Mouse (Mus musculus) limb, embryonic 11.5 days (tissue): ENCODE measurements around the gene Calhm5. TPM values are rescaled to one million over a fixed set of nuclear protein-coding genes. Genes with fewer than 3 reads are reported as not detected.

ENCODE experiments used
- ATAC-seq: fragments of 200-750 bp; cut with Nextera tagmentation; 2 replicates; pipeline ENCODE4 v1.8.0; 2017; ENCODE audit warnings: low read depth; ENCODE audit not compliant: insufficient number of reproducible peaks, low FRiP score, low TSS enrichment
- DNase-seq: peaks from one replicate; pipeline ENCODE4 v3.0.0-alpha.2; 2015; ENCODE audit warnings: low spot score
- H3K27ac ChIP-seq: fragments of 300-500 bp; sonication (generic); replicated peaks from 2 replicates; pipeline ENCODE4 v1.5.1; 2014; ENCODE audit warnings: low read depth, mild to moderate bottlenecking, low read length
- H3K27me3 ChIP-seq: fragments of 300-500 bp; sonication (generic); 2 replicates; pipeline ENCODE4 v1.6.1; 2014; ENCODE audit warnings: mild to moderate bottlenecking, low read length, mixed read lengths; ENCODE audit not compliant: control insufficient read depth, insufficient read depth
- H3K36me3 ChIP-seq: fragments of 300-500 bp; sonication (generic); 2 replicates; pipeline ENCODE4 v1.6.1; 2014; ENCODE audit warnings: mild to moderate bottlenecking, low read length, moderate library complexity, mixed read lengths; ENCODE audit not compliant: control insufficient read depth, insufficient read depth
- H3K4me1 ChIP-seq: fragments of 300-500 bp; sonication (generic); 2 replicates; pipeline ENCODE4 v1.6.1; 2014; ENCODE audit warnings: low read length, mixed read lengths; ENCODE audit not compliant: control insufficient read depth, insufficient read depth
- H3K4me2 ChIP-seq: fragments of 300-500 bp; sonication (generic); 2 replicates; pipeline ENCODE4 v1.6.1; 2014; ENCODE audit warnings: low read depth, mild to moderate bottlenecking, moderate library complexity; ENCODE audit not compliant: severe bottlenecking
- H3K4me3 ChIP-seq: fragments of 300-500 bp; sonication (generic); 2 replicates; pipeline ENCODE4 v1.5.1; 2014; ENCODE audit warnings: low read depth, low read length
- H3K9ac ChIP-seq: fragments of 300-500 bp; sonication (generic); 2 replicates; pipeline ENCODE4 v1.6.1; 2014; ENCODE audit warnings: mild to moderate bottlenecking, low read length
- H3K9me3 ChIP-seq: fragments of 300-500 bp; sonication (generic); 2 replicates; pipeline ENCODE4 v1.6.1; 2016; ENCODE audit warnings: low read length; ENCODE audit not compliant: control insufficient read depth
- WGBS: fragments of 180-500 bp; shearing (Covaris S2); extraction: QIAGEN DNeasy Blood & Tissue Kit; methylation state at CpG from one replicate; pipeline ENCODE4 v1.1.7; 2014; 5-methylcytosine and 5-hydroxymethylcytosine counted together
- polyA plus RNA-seq: library from polyadenylated mRNA; unstranded; fragments of >200 nt; fragmentation: Nextera tagmentation; extraction: Ambion mirVana; gene quantifications from 2 replicates; pipeline ENCODE4 v1.2.1, GENCODE M21; 2014

Calhm5 gene
- polyA plus RNA-seq = 0.07 and 0.08 TPM in 2 replicates

GRCm38 (mm10) chr10:34096418-34096883, at the start of gene Calhm5:
Gene Calhm5 (minus strand): TSS chr10:34096519.
- peak; percentile 29 for DNase-seq
- 31% methylated on average over 9 of the region's 9 CpGs for whole genome bisulfite sequencing
- no peak within 1 kb of the TSS; the same call in 1 of the 2 replicates for H3K9ac ChIP-seq
- ATAC-seq = peak; percentile 21; the same call in 1 of the 2 replicates
- H3K36me3 ChIP-seq = no peaks in the 10 kb centered on the region
- 0 out of 2 replicates have a peak within 1 kb of the TSS, but pooled peaks have one; percentile 11 for H3K4me2 ChIP-seq
- no peak within 1 kb of the TSS for H3K4me3 ChIP-seq
- H3K9me3 ChIP-seq = no peaks in the 10 kb centered on the region
- no peak within 1 kb of the TSS for H3K27ac ChIP-seq
- no peaks in the 10 kb centered on the region for H3K27me3 ChIP-seq
- no peaks in the 10 kb centered on the region for H3K4me1 ChIP-seq

- Histone ChIP-seq H3K36me3 (no peaks in the 10 kb centered on the region), H3K4me1 (no peaks in the 10 kb centered on the region), H3K9ac (no peak overlapping the region), H3K4me3 (no peak overlapping the region), H3K9me3 (no peaks in the 10 kb centered on the region), H3K27me3 (no peaks in the 10 kb centered on the region), H3K27ac (no peak overlapping the region), H3K4me2 (no peak overlapping the region)
- WGBS = 94% methylated on average over 2 of the region's 2 CpGs
- ATAC-seq (no peak), DNase-seq (no peak)
Observed at GRCm38 (mm10) chr10:34141693-34142092, 45.4 kb upstream of the Calhm5 start.

DNA sequence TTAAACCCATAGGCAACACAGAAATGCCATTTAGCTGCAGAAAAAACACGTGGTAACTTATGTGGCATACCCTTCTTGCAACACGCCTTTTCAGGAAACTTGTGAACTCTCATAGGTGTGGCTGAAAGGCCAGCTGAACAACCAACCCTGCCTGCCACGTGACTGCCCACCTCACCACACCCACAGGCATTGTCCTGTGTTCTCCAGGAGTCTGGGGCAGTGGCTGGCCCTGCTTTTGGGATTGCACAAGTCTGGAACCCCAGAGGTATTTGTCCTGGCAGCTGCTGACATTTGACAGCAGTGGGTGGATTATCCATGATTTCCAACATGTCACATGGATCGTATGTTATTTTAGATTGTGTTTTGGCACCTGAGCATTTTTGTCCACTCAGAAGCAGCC, 43.4 kb upstream of the Calhm5 start:
- no peaks in the 10 kb centered on the region for H3K4me1 ChIP-seq
- no peaks in the 10 kb centered on the region for H3K36me3 ChIP-seq
- H3K4me2 ChIP-seq = no peak overlapping the region
- H3K9me3 ChIP-seq = no peaks in the 10 kb centered on the region
- no peak overlapping the region for H3K4me3 ChIP-seq
- ATAC-seq = no peak
- H3K9ac ChIP-seq = no peak overlapping the region
- DNase-seq = no peak
- no peaks in the 10 kb centered on the region for H3K27me3 ChIP-seq
- no peak overlapping the region for H3K27ac ChIP-seq
- 72% methylated on average over 4 of the region's 4 CpGs for WGBS

DNA sequence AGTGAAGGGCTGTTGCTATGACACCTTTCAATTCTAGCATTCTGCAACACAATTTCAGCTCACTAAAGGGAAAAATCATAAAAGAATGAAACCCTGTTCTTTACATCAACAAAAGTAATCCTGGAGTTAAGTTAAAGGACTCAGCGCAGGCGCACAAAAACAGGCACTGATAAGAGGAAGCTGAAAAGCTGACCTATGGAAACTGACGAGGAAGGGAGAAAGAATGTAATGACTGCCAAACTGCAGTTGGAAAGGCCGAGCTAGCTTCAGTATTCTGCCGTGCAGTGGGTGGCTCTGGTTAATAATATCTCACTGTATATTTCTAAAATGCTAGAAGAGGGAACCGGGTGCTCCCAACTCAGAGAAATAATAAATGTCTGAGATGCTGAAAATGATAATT, 41.7 kb upstream of the Calhm5 start:
- Histone ChIP-seq H3K9ac (no peak overlapping the region), H3K9me3 (no peaks in the 10 kb centered on the region), H3K4me1 (no peaks in the 10 kb centered on the region), H3K4me3 (no peak overlapping the region), H3K36me3 (no peaks in the 10 kb centered on the region), H3K27me3 (no peaks in the 10 kb centered on the region), H3K4me2 (no peak overlapping the region), H3K27ac (no peak overlapping the region)
- WGBS = 74% methylated on average over 6 of the region's 6 CpGs
- DNase-seq (no peak), ATAC-seq (no peak)

GRCm38 (mm10) chr10:34136432-34136831, 40.1 kb upstream of the Calhm5 start:
- Histone ChIP-seq H3K9me3 (no peaks in the 10 kb centered on the region), H3K4me2 (no peak overlapping the region), H3K4me1 (no peaks in the 10 kb centered on the region), H3K27me3 (no peaks in the 10 kb centered on the region), H3K9ac (no peak overlapping the region), H3K4me3 (no peak overlapping the region), H3K36me3 (no peaks in the 10 kb centered on the region), H3K27ac (no peak overlapping the region)
- WGBS = 18% methylated on average over 6 of the region's 6 CpGs
- DNase-seq (no peak), ATAC-seq (no peak)

DNA sequence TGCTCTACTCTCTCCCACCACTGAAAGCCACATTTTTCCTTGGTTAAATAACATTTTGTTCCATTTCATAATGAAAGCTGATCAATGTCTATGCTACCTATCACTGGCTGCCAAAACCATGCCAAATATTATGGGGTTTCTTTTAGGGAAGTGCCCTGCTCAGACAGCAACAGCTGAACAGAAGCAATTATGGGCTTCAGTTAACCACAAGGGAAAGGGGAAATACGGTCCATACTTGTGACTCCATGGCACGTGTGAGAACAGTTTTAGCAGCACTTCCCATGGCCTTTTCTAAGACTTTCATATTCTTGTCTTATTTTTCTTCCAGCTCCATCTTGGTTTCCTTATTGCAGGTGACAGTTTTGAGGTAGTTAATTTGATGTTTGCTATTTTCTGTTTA, 35.0 kb upstream of the Calhm5 start:
- Histone ChIP-seq H3K9me3 (no peaks in the 10 kb centered on the region), H3K4me1 (no peaks in the 10 kb centered on the region), H3K4me2 (no peak overlapping the region), H3K36me3 (no peaks in the 10 kb centered on the region), H3K27me3 (no peaks in the 10 kb centered on the region), H3K4me3 (no peak overlapping the region), H3K27ac (no peak overlapping the region), H3K9ac (no peak overlapping the region)
- DNase-seq (no peak), ATAC-seq (no peak)
- 83% methylated on average over 2 of the region's 2 CpGs for WGBS

GRCm38 (mm10) chr10:34128391-34128790, 32.1 kb upstream of the Calhm5 start:
- no peak for ATAC-seq
- no peaks in the 10 kb centered on the region for H3K4me1 ChIP-seq
- WGBS = 84% methylated on average over 6 of the region's 6 CpGs

GRCm38 (mm10) chr10:34127392-34128378, 31.4 kb upstream of the Calhm5 start, which contains the start of gene Calhm6:
Gene Calhm6 (minus strand): TSS chr10:34127984.
- H3K9me3 ChIP-seq = no peaks in the 10 kb centered on the region
- no peaks in the 10 kb centered on the region for H3K4me1 ChIP-seq
- no peaks in the 10 kb centered on the region for H3K27me3 ChIP-seq
- DNase-seq (peak; percentile 75), ATAC-seq (peak; percentile 69)
- H3K4me3 ChIP-seq = peak within 1 kb of the TSS; percentile 33
- H3K27ac ChIP-seq = no peak within 1 kb of the TSS
- H3K4me2 ChIP-seq = peak within 1 kb of the TSS; percentile 50
- peak within 1 kb of the TSS; percentile 34 for H3K9ac ChIP-seq
- H3K36me3 ChIP-seq = no peaks in the 10 kb centered on the region
- 17% methylated on average over 44 of the region's 44 CpGs for WGBS

More at GRCm38 (mm10) chr10:34128391-34128790, 32.1 kb upstream of the Calhm5 start:
- no peaks in the 10 kb centered on the region for H3K27me3 ChIP-seq
- no peaks in the 10 kb centered on the region for H3K9me3 ChIP-seq
- no peak for DNase-seq
- no peak overlapping the region for H3K4me3 ChIP-seq
- H3K36me3 ChIP-seq = no peaks in the 10 kb centered on the region
- no peak overlapping the region for H3K27ac ChIP-seq
- H3K4me2 ChIP-seq = no peak overlapping the region
- H3K9ac ChIP-seq = no peak overlapping the region
